Mouse (Mus musculus) midbrain, embryonic 16.5 days (tissue): Measurements from ENCODE around the gene Rtf2. TPM values are rescaled to one million over a fixed set of nuclear protein-coding genes. Genes with fewer than 3 reads are reported as not detected.

ENCODE experiments used
- ATAC-seq: fragments of 200-750 bp; cut with Nextera tagmentation; 2 replicates; pipeline ENCODE4 v1.8.0; 2017; ENCODE audit warnings: moderate TSS enrichment
- H3K27ac ChIP-seq: fragments of 300-500 bp; sonication (generic); 2 replicates; pipeline ENCODE4 v1.5.1; 2014; ENCODE audit warnings: mild to moderate bottlenecking, low read length, mixed read lengths
- H3K27me3 ChIP-seq: fragments of 300-500 bp; sonication (generic); 2 replicates; pipeline ENCODE4 v1.6.1; 2014; ENCODE audit warnings: low read depth, low read length, mixed read lengths; ENCODE audit not compliant: control insufficient read depth, insufficient read depth
- H3K36me3 ChIP-seq: fragments of 300-500 bp; sonication (generic); 2 replicates; pipeline ENCODE4 v1.6.1; 2014; ENCODE audit warnings: mild to moderate bottlenecking, low read length, moderate library complexity, mixed read lengths; ENCODE audit not compliant: control insufficient read depth, insufficient read depth
- H3K4me1 ChIP-seq: fragments of 300-500 bp; sonication (generic); 2 replicates; pipeline ENCODE4 v1.6.1; 2014; ENCODE audit warnings: mild to moderate bottlenecking, low read length, mixed read lengths; ENCODE audit not compliant: control insufficient read depth, insufficient read depth
- H3K4me2 ChIP-seq: fragments of 300-500 bp; sonication (generic); 2 replicates; pipeline ENCODE4 v1.6.1; 2014; ENCODE audit warnings: mild to moderate bottlenecking, low read length, mixed read lengths
- H3K4me3 ChIP-seq: fragments of 300-500 bp; sonication (generic); 2 replicates; pipeline ENCODE4 v1.5.1; 2014; ENCODE audit warnings: low read depth, mild to moderate bottlenecking, low read length, moderate library complexity, mixed read lengths
- H3K9ac ChIP-seq: fragments of 300-500 bp; sonication (generic); 2 replicates; pipeline ENCODE4 v1.6.1; 2014; ENCODE audit warnings: low read depth, low read length, mixed read lengths
- H3K9me3 ChIP-seq: fragments of 300-500 bp; sonication (generic); replicated peaks from 2 replicates; pipeline ENCODE4 v1.6.1; 2014; ENCODE audit warnings: mild to moderate bottlenecking, low read length, mixed read lengths; ENCODE audit not compliant: control insufficient read depth, poor library complexity, severe bottlenecking
- WGBS: fragments of 180-500 bp; shearing (Covaris S2); extraction: QIAGEN DNeasy Blood & Tissue Kit; methylation state at CpG from one replicate; pipeline ENCODE4 v1.1.7; 2014; 5-methylcytosine and 5-hydroxymethylcytosine counted together
- polyA plus RNA-seq: library from polyadenylated mRNA; unstranded; fragments of >200 nt; fragmentation: Nextera tagmentation; extraction: Ambion mirVana; gene quantifications from 2 replicates; pipeline ENCODE4 v1.2.1, GENCODE M21; 2015

Gene Rtf2
- 93.6 and 97.0 TPM in 2 replicates for polyA plus RNA-seq

DNA sequence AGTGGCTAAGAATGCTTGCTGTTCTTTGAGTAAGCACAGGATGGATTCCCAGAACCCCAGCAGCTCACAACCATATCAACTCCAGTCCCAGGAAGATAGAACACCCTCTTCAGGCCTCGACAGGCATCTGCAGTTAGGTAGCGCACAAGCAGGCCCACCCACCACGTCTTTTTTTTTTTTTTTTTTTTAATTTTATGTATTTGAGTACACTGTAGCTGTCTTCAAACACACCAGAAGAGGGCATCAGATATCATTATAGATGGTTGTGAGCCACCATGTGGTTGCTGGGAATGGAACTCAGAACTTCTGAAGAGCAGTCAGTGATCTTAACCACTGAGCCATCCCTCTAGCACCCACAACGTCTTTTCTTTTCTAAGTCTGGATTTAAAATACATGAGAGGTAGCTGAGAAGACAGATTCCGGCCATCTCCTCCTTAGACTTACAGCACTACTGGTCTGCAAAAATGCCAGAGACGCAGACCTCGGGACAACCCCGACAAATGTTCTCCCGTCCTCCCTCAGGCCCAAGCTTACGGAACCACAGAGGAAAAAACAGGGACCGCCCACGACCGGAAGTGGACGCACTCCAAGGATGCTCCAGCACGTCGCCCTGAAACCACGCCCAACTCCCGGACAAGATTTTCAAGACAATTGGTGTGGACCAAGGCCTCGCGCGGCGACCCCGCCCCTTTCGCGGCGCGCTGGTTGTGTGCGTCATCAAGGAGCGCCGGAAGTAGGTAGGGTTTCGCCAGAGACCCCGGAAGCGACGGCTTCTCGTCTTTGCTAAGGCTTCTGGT lies at the start of gene Rtf2:
Gene Rtf2 (plus strand): TSS at position 714 of the 797 bp plus-strand sequence.
- H3K4me1 ChIP-seq: peaks cover 23% of the 10 kb centered on the region
- peak within 1 kb of the TSS; percentile 97 for H3K4me2 ChIP-seq
- H3K9me3 ChIP-seq: no peaks in the 10 kb centered on the region
- 2% methylated on average over 35 of the region's 35 CpGs for WGBS
- H3K36me3 ChIP-seq: no peaks in the 10 kb centered on the region
- H3K27me3 ChIP-seq: no peaks in the 10 kb centered on the region
- H3K9ac ChIP-seq: peak within 1 kb of the TSS; percentile 74
- ATAC-seq: peak; percentile 98
- H3K4me3 ChIP-seq: peak within 1 kb of the TSS; percentile 76
- H3K27ac ChIP-seq: peak within 1 kb of the TSS; percentile 83

DNA sequence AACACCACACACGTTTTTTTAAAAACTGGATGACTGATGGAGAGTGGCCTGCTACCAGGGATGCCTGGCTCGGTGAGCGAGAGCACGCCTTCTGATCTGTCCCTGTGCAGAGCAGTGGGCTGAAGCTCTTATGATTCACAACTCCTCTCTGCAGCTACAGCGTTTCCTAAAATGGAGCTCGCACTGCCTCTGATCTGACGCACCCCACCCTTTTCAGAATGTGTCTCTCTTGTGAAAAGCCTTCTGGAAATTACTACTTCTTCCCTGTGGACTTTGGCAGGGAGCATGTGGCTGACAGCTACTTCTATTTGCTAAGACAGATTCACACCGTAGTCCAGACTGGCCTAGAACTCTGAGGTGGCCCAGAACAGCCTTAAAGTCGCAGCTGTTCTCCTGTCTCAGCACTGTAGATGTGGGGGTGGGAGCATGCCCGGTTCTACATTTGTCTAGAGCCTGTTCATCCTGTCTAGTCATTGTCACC lies 48.3 kb upstream of the Rtf2 start:
- Histone ChIP-seq H3K27ac (no peak overlapping the region), H3K4me3 (no peak overlapping the region), H3K4me1 (no peaks in the 10 kb centered on the region), H3K36me3 (no peaks in the 10 kb centered on the region), H3K9ac (no peak overlapping the region), H3K9me3 (no peaks in the 10 kb centered on the region), H3K27me3 (no peaks in the 10 kb centered on the region), H3K4me2 (no peak overlapping the region)
- WGBS: 78% methylated on average over 10 of the region's 10 CpGs
- ATAC-seq: no peak

DNA sequence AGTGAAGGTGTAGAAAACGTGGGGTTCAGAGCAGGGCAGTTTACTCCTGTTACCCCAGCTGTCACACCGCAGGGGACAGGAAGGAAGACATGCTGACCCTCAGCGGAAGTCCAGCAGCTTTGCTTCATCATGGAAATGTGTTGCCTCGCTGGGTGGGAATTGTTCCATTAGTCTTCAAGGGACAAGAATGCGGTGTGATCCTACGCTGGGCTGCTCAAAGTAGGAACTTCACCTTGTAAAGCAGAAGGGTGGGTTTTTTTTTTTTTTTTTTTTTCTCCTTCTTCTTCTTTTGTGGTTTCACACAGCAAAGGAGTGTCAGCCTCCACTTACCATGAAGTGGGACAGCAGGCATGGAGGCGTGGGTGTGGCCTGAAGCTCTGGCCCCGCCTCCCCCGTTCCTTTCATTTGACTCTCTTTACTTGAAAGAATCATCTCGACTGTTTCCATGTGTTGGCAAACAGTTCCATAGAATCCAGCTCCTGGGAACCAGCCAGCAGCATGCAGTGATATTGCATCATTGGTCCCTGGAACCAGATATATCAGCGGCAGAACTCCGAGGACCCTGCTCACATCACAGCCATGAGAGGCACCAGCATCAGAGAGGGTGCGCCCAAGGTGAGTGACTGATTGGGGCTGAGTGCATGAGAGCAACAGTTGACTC lies 46.8 kb upstream of the Rtf2 start, which contains the start of gene Cass4:
Gene Cass4 (plus strand): TSS at position 404 of the 661 bp plus-strand sequence.
- no peak within 1 kb of the TSS for H3K4me2 ChIP-seq
- WGBS: 39% methylated on average over 13 of the region's 13 CpGs
- no peak within 1 kb of the TSS for H3K27ac ChIP-seq
- no peaks in the 10 kb centered on the region for H3K4me1 ChIP-seq
- H3K9me3 ChIP-seq: no peaks in the 10 kb centered on the region
- no peaks in the 10 kb centered on the region for H3K27me3 ChIP-seq
- H3K4me3 ChIP-seq: no peak within 1 kb of the TSS
- ATAC-seq: no peak
- H3K9ac ChIP-seq: no peak within 1 kb of the TSS
- no peaks in the 10 kb centered on the region for H3K36me3 ChIP-seq

DNA sequence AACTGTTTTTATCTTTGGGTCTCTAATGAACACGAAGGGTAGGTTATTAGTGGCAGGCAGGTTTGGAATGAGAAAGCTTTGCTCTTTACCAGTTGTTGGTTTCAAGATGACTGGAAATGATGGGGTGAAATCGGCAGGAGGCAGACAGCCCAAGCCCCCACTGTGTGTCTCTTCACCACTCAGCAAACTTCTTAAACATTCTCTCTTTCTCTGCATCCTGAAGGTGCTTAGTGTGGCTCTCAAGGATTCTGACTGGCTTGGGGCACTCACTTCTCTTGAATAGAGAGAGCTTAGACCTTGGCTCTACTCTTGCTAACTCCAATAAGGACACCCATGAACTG lies 46.3 kb upstream of the Rtf2 start:
- WGBS: 81% methylated on average over 2 of the region's 2 CpGs
- ATAC-seq: no peak

DNA sequence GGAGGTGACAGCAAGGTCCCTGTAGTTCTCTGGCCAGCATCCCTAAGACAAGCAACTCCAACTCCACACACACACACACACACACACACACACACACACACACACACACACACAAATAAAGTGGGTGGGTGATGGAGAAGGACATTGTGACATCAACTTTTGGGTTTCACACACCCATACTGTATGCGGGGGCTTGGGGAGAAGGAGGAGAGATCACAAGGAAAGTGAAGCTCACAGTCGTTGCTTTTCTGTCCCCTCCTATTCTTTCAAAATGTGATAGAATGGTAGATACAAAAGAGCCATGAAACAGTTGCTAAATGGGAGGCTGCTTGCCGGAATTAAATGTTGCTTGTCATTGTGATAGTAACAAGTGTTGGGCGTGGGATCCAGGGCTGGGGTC lies 45.7 kb upstream of the Rtf2 start:
- no peak for ATAC-seq
- no peak overlapping the region for H3K4me3 ChIP-seq
- 67% methylated on average over 4 of the region's 4 CpGs for WGBS
- no peaks in the 10 kb centered on the region for H3K4me1 ChIP-seq
- H3K27me3 ChIP-seq: no peaks in the 10 kb centered on the region
- no peak overlapping the region for H3K9ac ChIP-seq
- no peak overlapping the region for H3K4me2 ChIP-seq
- no peaks in the 10 kb centered on the region for H3K36me3 ChIP-seq
- no peaks in the 10 kb centered on the region for H3K9me3 ChIP-seq
- H3K27ac ChIP-seq: no peak overlapping the region

More for the DNA sequence above, 46.3 kb upstream of the Rtf2 start:
- no peaks in the 10 kb centered on the region for H3K27me3 ChIP-seq
- H3K9me3 ChIP-seq: no peaks in the 10 kb centered on the region
- H3K4me2 ChIP-seq: no peak overlapping the region
- H3K27ac ChIP-seq: no peak overlapping the region
- H3K4me1 ChIP-seq: no peaks in the 10 kb centered on the region
- no peaks in the 10 kb centered on the region for H3K36me3 ChIP-seq
- H3K4me3 ChIP-seq: no peak overlapping the region
- no peak overlapping the region for H3K9ac ChIP-seq

DNA sequence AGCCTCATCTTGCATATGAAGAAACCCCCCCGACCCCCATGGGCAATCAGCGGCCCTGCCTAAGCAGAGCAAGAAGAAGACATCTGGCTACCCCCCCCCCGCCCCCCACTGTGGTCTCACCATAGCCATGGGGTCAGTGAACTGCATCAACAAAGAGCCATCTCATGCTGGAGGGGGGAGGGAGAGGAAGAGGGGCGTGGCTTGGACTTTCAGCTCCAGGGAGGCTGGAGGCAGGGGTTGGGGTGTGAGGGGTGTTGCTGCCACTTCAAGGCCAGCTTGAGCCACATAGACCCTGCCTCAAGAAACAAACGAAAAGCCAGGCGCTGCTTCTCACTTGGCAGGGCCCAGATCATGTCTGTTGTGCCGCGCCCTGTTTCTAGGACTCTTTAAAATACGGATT lies 44.4 kb upstream of the Rtf2 start:
- no peaks in the 10 kb centered on the region for H3K9me3 ChIP-seq
- H3K27ac ChIP-seq: no peak overlapping the region
- no peaks in the 10 kb centered on the region for H3K36me3 ChIP-seq
- H3K9ac ChIP-seq: no peak overlapping the region
- H3K27me3 ChIP-seq: no peaks in the 10 kb centered on the region
- H3K4me1 ChIP-seq: no peaks in the 10 kb centered on the region
- WGBS: 45% methylated on average over 9 of the region's 9 CpGs
- no peak overlapping the region for H3K4me2 ChIP-seq
- ATAC-seq: no peak
- no peak overlapping the region for H3K4me3 ChIP-seq

DNA sequence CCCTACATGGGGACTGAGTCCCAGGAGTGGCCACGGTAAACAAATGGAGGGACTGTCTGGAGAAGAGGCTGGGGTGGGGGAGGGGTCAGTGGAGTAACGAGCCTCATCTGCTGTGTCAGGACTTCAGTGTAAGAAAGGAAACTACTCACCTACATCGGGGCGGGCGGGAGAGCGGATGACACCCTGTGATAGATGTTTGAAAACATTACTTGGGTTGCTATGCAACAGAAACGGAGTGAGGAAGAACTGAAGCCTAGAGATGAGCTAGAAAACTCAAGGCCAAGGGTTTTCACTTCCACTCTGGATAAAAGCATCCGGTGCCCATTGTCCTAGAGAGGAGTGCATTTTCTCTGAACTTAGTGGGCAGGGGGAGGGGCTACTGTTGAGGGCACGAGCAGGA lies 40.5 kb upstream of the Rtf2 start:
- 0 out of 2 replicates have a peak, but pooled peaks have one; percentile 14 for ATAC-seq
- 36% methylated on average over 9 of the region's 9 CpGs for WGBS
- H3K4me1 ChIP-seq: no peaks in the 10 kb centered on the region

DNA sequence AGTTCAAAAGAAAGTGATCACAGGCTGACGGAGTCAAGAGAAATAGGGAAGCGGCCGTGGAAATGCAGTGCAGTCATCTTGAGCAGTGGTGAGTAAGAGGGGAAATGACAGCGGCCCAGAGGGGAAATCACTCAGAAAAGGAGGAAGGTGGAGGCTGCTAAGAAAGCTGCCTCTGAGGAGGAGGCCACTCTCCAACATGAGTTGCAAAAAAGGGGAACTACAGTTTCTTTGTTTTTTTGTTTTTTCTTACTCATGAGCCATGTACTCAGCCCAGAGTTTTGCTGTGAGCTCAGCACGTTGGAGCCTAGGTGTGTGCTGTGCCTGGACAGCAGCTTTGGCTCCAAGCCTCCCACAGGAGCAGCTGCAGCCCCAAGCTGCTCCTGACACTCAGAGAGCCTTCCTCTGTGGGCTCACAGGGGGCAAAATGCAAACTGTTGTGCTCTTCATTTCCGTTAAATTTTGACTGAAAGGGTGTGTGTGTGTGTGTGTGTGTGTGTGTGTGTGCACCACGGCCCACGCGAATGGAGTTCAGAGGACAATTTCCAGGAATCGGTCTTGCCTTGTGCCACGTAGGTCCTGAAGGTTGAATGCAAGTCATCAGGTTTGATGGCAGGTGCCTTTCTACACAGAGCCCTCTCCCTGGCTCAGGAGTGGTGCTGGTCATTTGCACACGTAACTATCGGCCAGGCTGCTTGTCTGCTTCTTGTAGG lies 39.1 kb upstream of the Rtf2 start:
- no peak overlapping the region for H3K4me2 ChIP-seq
- no peaks in the 10 kb centered on the region for H3K36me3 ChIP-seq
- H3K4me1 ChIP-seq: no peaks in the 10 kb centered on the region
- H3K4me3 ChIP-seq: no peak overlapping the region
- WGBS: 70% methylated on average over 13 of the region's 13 CpGs
- H3K27ac ChIP-seq: no peak overlapping the region
- H3K9me3 ChIP-seq: no peaks in the 10 kb centered on the region
- no peak overlapping the region for H3K9ac ChIP-seq
- ATAC-seq: no peak
- H3K27me3 ChIP-seq: no peaks in the 10 kb centered on the region

More for the DNA sequence above, 40.5 kb upstream of the Rtf2 start:
- Histone ChIP-seq H3K36me3 (no peaks in the 10 kb centered on the region), H3K27me3 (no peaks in the 10 kb centered on the region), H3K9ac (no peak overlapping the region), H3K4me2 (no peak overlapping the region), H3K9me3 (no peaks in the 10 kb centered on the region), H3K4me3 (no peak overlapping the region), H3K27ac (no peak overlapping the region)
